19 mouse cellular contexts compared by ENCODE assay signal in the genomic region with DNA sequence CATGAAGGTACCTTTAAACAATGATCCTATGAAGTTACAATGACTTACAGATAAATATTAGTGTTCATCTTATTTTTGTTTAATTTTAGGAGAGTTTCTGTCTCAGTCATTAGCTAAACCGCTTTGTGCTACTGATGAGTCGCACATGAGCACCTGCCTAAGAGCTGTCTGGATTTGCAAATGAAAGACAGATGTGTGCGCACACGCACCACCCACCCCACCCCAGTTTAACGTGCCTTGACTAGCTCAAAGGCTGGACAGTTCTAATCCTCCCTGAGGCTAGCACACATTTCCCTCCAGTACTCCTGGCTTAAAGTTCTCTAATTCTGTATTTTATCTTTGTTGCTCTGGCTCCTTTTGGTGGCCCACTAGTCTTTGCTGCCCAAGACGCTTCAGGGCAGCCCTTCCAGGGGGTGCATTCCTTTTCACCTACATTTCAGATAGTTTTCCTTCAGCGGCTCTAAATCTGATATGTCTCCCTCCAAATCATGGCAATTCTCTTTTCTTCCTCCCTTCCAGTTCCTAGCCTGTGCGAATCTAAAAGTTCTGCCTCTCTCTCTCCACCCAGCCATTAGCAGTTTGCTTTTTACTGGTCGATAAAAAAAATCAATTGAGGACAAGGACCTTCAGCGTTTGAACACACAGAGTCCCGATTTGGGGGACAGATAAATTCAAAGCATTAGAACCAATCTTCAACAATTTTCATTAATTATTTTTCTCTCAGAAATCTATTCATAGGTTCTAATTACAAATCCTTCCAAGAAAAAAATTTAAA. TPM values are rescaled to one million over a fixed set of nuclear protein-coding genes. Genes with fewer than 3 reads are reported as not detected.
DNase-seq lines count a peak whose midpoint lies in the region; ATAC-seq and TF ChIP-seq lines count a peak whose summit lies in the region.
"Had no signal": no experiment of that assay in that cellular context is flagged by ENCODE, and none has a peak within 500 bp of the region (broad histone marks: within the 10 kb centered on the region; RNA-seq: fewer than 3 reads in every experiment).

No protein-coding gene starts in this region.

- no peak for TF ChIP-seq CTCF in midbrain, postnatal 0 days (IDR thresholded peaks at IDR 0.05)
- TF ChIP-seq CTCF in thymus, adult 2 months (IDR thresholded peaks at IDR 0.05; ENCODE audit: borderline replicate concordance, control insufficient read depth, extremely low read depth, insufficient read depth, low read length, poor library complexity) = no peak

- no peaks in the 10 kb centered on the region for H3K9me3 ChIP-seq in midbrain, embryonic 13.5 days
- H3K9me3 ChIP-seq in midbrain, postnatal 0 days (ENCODE audit: low read length) = no peaks in the 10 kb centered on the region
- no peaks in the 10 kb centered on the region for H3K9me3 ChIP-seq in limb, embryonic 11.5 days (ENCODE audit: control insufficient read depth, low read length)
- H3K9me3 ChIP-seq: embryonic facial prominence, embryonic 15.5 days; heart, embryonic 13.5 days; hindbrain, embryonic 10.5 days had no signal

- peak overlapping the region; percentile 19; the same call in 1 of the 2 replicates for H3K27ac ChIP-seq in midbrain, embryonic 13.5 days
- no peak overlapping the region for H3K27ac ChIP-seq in midbrain, postnatal 0 days (ENCODE audit: low read depth, low read length)
- no peak overlapping the region for H3K27ac ChIP-seq in limb, embryonic 11.5 days (replicated peaks; ENCODE audit: low read depth, low read length)
- H3K27ac ChIP-seq in thymus, adult 2 months (ENCODE audit: control insufficient read depth, insufficient read depth, low read length) = no peak overlapping the region
- H3K27ac ChIP-seq: embryonic facial prominence, embryonic 15.5 days; heart, embryonic 13.5 days; hindbrain, embryonic 10.5 days had no signal

- H3K27me3 ChIP-seq in midbrain, embryonic 13.5 days = no peaks in the 10 kb centered on the region
- H3K27me3 ChIP-seq in midbrain, postnatal 0 days (ENCODE audit: insufficient read depth, low read length) = no peaks in the 10 kb centered on the region
- no peaks in the 10 kb centered on the region for H3K27me3 ChIP-seq in limb, embryonic 11.5 days (ENCODE audit: control insufficient read depth, insufficient read depth, low read length)
- no peaks in the 10 kb centered on the region for H3K27me3 ChIP-seq in thymus, adult 2 months (ENCODE audit: control insufficient read depth, insufficient read depth, low read length)
- H3K27me3 ChIP-seq: embryonic facial prominence, embryonic 15.5 days; heart, embryonic 13.5 days had no signal

- H3K4me3 ChIP-seq in midbrain, embryonic 13.5 days (replicated peaks) = no peak overlapping the region
- H3K4me3 ChIP-seq in midbrain, postnatal 0 days (ENCODE audit: low read depth, low read length) = no peak overlapping the region
- no peak overlapping the region for H3K4me3 ChIP-seq in limb, embryonic 11.5 days (ENCODE audit: low read depth, low read length)
- H3K4me3 ChIP-seq in thymus, adult 2 months (ENCODE audit: control insufficient read depth, insufficient read depth, low read length) = no peak overlapping the region
- H3K4me3 ChIP-seq: embryonic facial prominence, embryonic 15.5 days; heart, embryonic 13.5 days; hindbrain, embryonic 10.5 days had no signal

- no peak for TF ChIP-seq POLR2A in thymus, adult 2 months (IDR thresholded peaks at IDR 0.05; ENCODE audit: control insufficient read depth, extremely low read depth, insufficient read depth, low read length, poor library complexity)

- H3K4me2 ChIP-seq in midbrain, embryonic 13.5 days (replicated peaks) = no peak overlapping the region
- H3K4me2 ChIP-seq in midbrain, postnatal 0 days (ENCODE audit: low read depth, low read length, poor library complexity, severe bottlenecking) = no peak overlapping the region
- no peak overlapping the region for H3K4me2 ChIP-seq in limb, embryonic 11.5 days (ENCODE audit: low read depth, severe bottlenecking)
- H3K4me2 ChIP-seq: embryonic facial prominence, embryonic 15.5 days; heart, embryonic 13.5 days had no signal

- WGBS in midbrain, embryonic 13.5 days = 63% methylated on average over 11 of the region's 11 CpGs
- WGBS in midbrain, postnatal 0 days = 59% methylated on average over 11 of the region's 11 CpGs
- 45% methylated on average over 11 of the region's 11 CpGs for WGBS in limb, embryonic 11.5 days
- WGBS in thymus, adult 2 months = 93% methylated on average over 11 of the region's 11 CpGs

- H3K4me1 ChIP-seq in midbrain, embryonic 13.5 days (replicated peaks) = peaks cover 6% of the 10 kb centered on the region
- H3K4me1 ChIP-seq in midbrain, postnatal 0 days (ENCODE audit: insufficient read depth, low read length) = no peaks in the 10 kb centered on the region
- no peaks in the 10 kb centered on the region for H3K4me1 ChIP-seq in limb, embryonic 11.5 days (ENCODE audit: control insufficient read depth, insufficient read depth, low read length)
- H3K4me1 ChIP-seq in thymus, adult 2 months (replicated peaks; ENCODE audit: control insufficient read depth, insufficient read depth, low read length) = no peaks in the 10 kb centered on the region

- no peak overlapping the region for H3K9ac ChIP-seq in midbrain, embryonic 13.5 days (replicated peaks)
- H3K9ac ChIP-seq in midbrain, postnatal 0 days (replicated peaks; ENCODE audit: low read length, poor library complexity, severe bottlenecking) = no peak overlapping the region
- no peak overlapping the region for H3K9ac ChIP-seq in limb, embryonic 11.5 days (ENCODE audit: low read length)
- H3K9ac ChIP-seq: embryonic facial prominence, embryonic 15.5 days; heart, embryonic 13.5 days had no signal

- DNase-seq in midbrain, postnatal 0 days (ENCODE audit: low spot score) = no peak
- peak; percentile 21 for DNase-seq in embryo, embryonic 10.5 days (ENCODE audit: low spot score)
- peak; percentile 41 for DNase-seq in limb, embryonic 11.5 days (ENCODE audit: low spot score)
- DNase-seq in lung, postnatal 4 days = no peak
- DNase-seq in lung, adult 18-20 months = no peak
- no peak for DNase-seq in thymus, adult 2 months
- DNase-seq: adrenal gland, postnatal 10 days; cerebellum, postnatal 10 days; gastrocnemius, postnatal 10 days; kidney, postnatal 25 days; left cerebral cortex, postnatal 4 days; midbrain, embryonic 14.5 days had no signal

- no peak for ATAC-seq in midbrain, embryonic 13.5 days
- ATAC-seq in midbrain, postnatal 0 days (ENCODE audit: low FRiP score) = no peak
- ATAC-seq in limb, embryonic 11.5 days (ENCODE audit: insufficient number of reproducible peaks, low FRiP score, low TSS enrichment, low read depth) = no peak
- ATAC-seq in erythroblast, adult 5-6 weeks (replicated peaks; ENCODE audit: low FRiP score, poor library complexity, severe bottlenecking) = no peak
- ATAC-seq: forebrain, embryonic 14.5 days; intestine, embryonic 16.5 days had no signal

- no peaks in the 10 kb centered on the region for H3K36me3 ChIP-seq in midbrain, embryonic 13.5 days
- no peaks in the 10 kb centered on the region for H3K36me3 ChIP-seq in midbrain, postnatal 0 days (ENCODE audit: insufficient read depth, low read length)
- H3K36me3 ChIP-seq in limb, embryonic 11.5 days (ENCODE audit: control insufficient read depth, insufficient read depth, low read length) = no peaks in the 10 kb centered on the region
- no peaks in the 10 kb centered on the region for H3K36me3 ChIP-seq in thymus, adult 2 months (ENCODE audit: control insufficient read depth, insufficient read depth, low read length)
- H3K36me3 ChIP-seq: embryonic facial prominence, embryonic 15.5 days; heart, embryonic 13.5 days; hindbrain, embryonic 10.5 days had no signal

RNA-seq across cellular contexts. Expression of gene Scmh1, which starts 27.7 kb away (rescaled TPM):
- 77.4 and 79.9 TPM in 2 replicates for polyA plus RNA-seq in midbrain, embryonic 13.5 days (2015; fragmentation: Nextera tagmentation; extraction: Ambion mirVana)
- total RNA-seq in midbrain, postnatal 0 days (2014; rRNA removed) = 53.6 and 57.3 TPM in 2 replicates
- 66.8 TPM in 2 replicates for polyA plus RNA-seq in midbrain, postnatal 0 days (2015; fragmentation: Nextera tagmentation; extraction: Ambion mirVana)
- 36.9 and 42.2 TPM in 2 replicates for polyA plus RNA-seq in limb, embryonic 11.5 days (2014; fragmentation: Nextera tagmentation; extraction: Ambion mirVana)
- 41.7 and 48.3 TPM in 2 replicates for polyA plus RNA-seq in thymus, adult 2 months (2012; rRNA removed)
- 7.3 and 9.8 TPM in 2 replicates for total RNA-seq in erythroblast, adult 5-6 weeks (2015; ENCODE audit: low replicate concordance)
- 3.2 and 4.7 TPM in 2 replicates for total RNA-seq in erythroblast, adult 5-6 weeks (2017; ENCODE audit: low replicate concordance)

Comparison
In these comparisons a context has a peak if more than half of its experiments do, and no peak if none do; other contexts are left out.
1. DNase-seq: peak in embryo, embryonic 10.5 days (single experiment) and limb, embryonic 11.5 days (single experiment); none in midbrain, postnatal 0 days (single experiment), lung, postnatal 4 days (0 of 2), lung, adult 18-20 months (0 of 2) and thymus, adult 2 months (single experiment).